Mouse (Mus musculus) kidney, adult 2 months (tissue): ENCODE measurements at regions not wholly inside any gene's neighbourhood (a gene's known extent, or its start where the extent isn't known, plus 50 kb on each side); places are given as distances from the start of the nearest gene placed in this dataset.

Experiments
- DNase-seq: peaks from one replicate; pipeline ENCODE4 v3.0.0; 2021
- H3K27ac ChIP-seq: fragments of 200-500 bp; 2 replicates; pipeline ENCODE4 v1.5.1; 2012; ENCODE audit warnings: low read depth, low read length, control low read depth, inconsistent platforms; ENCODE audit not compliant: insufficient read depth
- H3K27me3 ChIP-seq: fragments of 200-500 bp; replicated peaks from 2 replicates; pipeline ENCODE4 v1.6.1; 2012; ENCODE audit warnings: mild to moderate bottlenecking, moderate library complexity, low read length, inconsistent platforms; ENCODE audit not compliant: control insufficient read depth, insufficient read depth
- H3K36me3 ChIP-seq: fragments of 200-500 bp; 2 replicates; pipeline ENCODE4 v1.6.1; 2012; ENCODE audit warnings: mild to moderate bottlenecking, moderate library complexity, low read length, inconsistent platforms; ENCODE audit not compliant: control insufficient read depth, insufficient read depth
- H3K4me1 ChIP-seq: fragments of 200-500 bp; 2 replicates; pipeline ENCODE4 v1.6.1; 2011; ENCODE audit warnings: low read length; ENCODE audit not compliant: control insufficient read depth, insufficient read depth
- H3K4me3 ChIP-seq: fragments of 200-500 bp; 2 replicates; pipeline ENCODE4 v1.5.1; 2011; ENCODE audit warnings: mild to moderate bottlenecking, low read depth, low read length, control low read depth; ENCODE audit not compliant: insufficient read depth
- CTCF ChIP-seq: fragments of 200-500 bp; conservative IDR thresholded peaks from 2 replicates; pipeline ENCODE4 v1.5.1; 2011; ENCODE audit warnings: low read depth, mild to moderate bottlenecking, control low read depth, low read length, moderate library complexity, mixed read lengths; ENCODE audit not compliant: insufficient read depth, insufficient read length
- POLR2A ChIP-seq: fragments of 200-500 bp; IDR thresholded peaks from one replicate; pipeline ENCODE4 v1.6.1; 2011; ENCODE audit warnings: low read depth, low read length, control low read depth
- WGBS: fragments of 180-500 bp; shearing (Covaris S2); methylation state at CpG from one replicate; pipeline ENCODE4 v1.1.7; 2018; 5-methylcytosine and 5-hydroxymethylcytosine counted together

GRCm38 (mm10) chr11:33013229-33014185 is 133.7 kb downstream of the Fgf18 start:
- H3K36me3 ChIP-seq = no peaks in the 10 kb centered on the region
- no peaks in the 10 kb centered on the region; the same call in 1 of the 2 replicates for H3K27me3 ChIP-seq
- no peak for DNase-seq
- H3K4me1 ChIP-seq = no peaks in the 10 kb centered on the region
- WGBS = 72% methylated on average over 17 of the region's 17 CpGs
- H3K4me3 ChIP-seq = no peak overlapping the region
- no peak overlapping the region for H3K27ac ChIP-seq
- TF ChIP-seq POLR2A = no peak
- no peak for TF ChIP-seq CTCF

- TF ChIP-seq CTCF (no peak), POLR2A (no peak)
- Histone ChIP-seq H3K36me3 (no peaks in the 10 kb centered on the region), H3K4me3 (no peak overlapping the region), H3K4me1 (no peaks in the 10 kb centered on the region), H3K27me3 (no peaks in the 10 kb centered on the region; the same call in 1 of the 2 replicates), H3K27ac (no peak overlapping the region)
- WGBS = 66% methylated on average over 14 of the region's 14 CpGs
- DNase-seq = no peak
Measured at GRCm38 (mm10) chr11:33012384-33013160, 134.6 kb downstream of the Fgf18 start.

- no peaks in the 10 kb centered on the region for H3K4me1 ChIP-seq
- H3K4me3 ChIP-seq = no peak overlapping the region
- TF ChIP-seq POLR2A = no peak
- no peak for TF ChIP-seq CTCF
- no peaks in the 10 kb centered on the region for H3K27me3 ChIP-seq
- DNase-seq = no peak
- no peaks in the 10 kb centered on the region for H3K36me3 ChIP-seq
- H3K27ac ChIP-seq = no peak overlapping the region
Measured at GRCm38 (mm10) chr11:33008611-33009010, 138.6 kb downstream of the Fgf18 start.

- no peaks in the 10 kb centered on the region for H3K27me3 ChIP-seq
- no peaks in the 10 kb centered on the region for H3K36me3 ChIP-seq
- no peaks in the 10 kb centered on the region for H3K4me1 ChIP-seq
- H3K27ac ChIP-seq = no peak overlapping the region
- TF ChIP-seq CTCF (no peak), POLR2A (no peak)
- WGBS = 72% methylated on average over 11 of the region's 11 CpGs
- no peak overlapping the region for H3K4me3 ChIP-seq
- no peak for DNase-seq
Measured at GRCm38 (mm10) chr11:33007826-33008530, 139.2 kb downstream of the Fgf18 start.

GRCm38 (mm10) chr11:33007366-33007765 is 139.8 kb downstream of the Fgf18 start:
- WGBS = 57% methylated on average over 6 of the region's 6 CpGs
- Histone ChIP-seq H3K36me3 (no peaks in the 10 kb centered on the region), H3K27me3 (no peaks in the 10 kb centered on the region), H3K27ac (no peak overlapping the region), H3K4me3 (no peak overlapping the region), H3K4me1 (no peaks in the 10 kb centered on the region)
- no peak for DNase-seq
- TF ChIP-seq POLR2A = no peak
- no peak for TF ChIP-seq CTCF

- WGBS = 44% methylated on average over 4 of the region's 4 CpGs
- H3K4me1 ChIP-seq = no peaks in the 10 kb centered on the region
- TF ChIP-seq POLR2A (no peak), CTCF (no peak)
- no peak overlapping the region for H3K4me3 ChIP-seq
- no peaks in the 10 kb centered on the region for H3K36me3 ChIP-seq
- no peak for DNase-seq
- no peak overlapping the region for H3K27ac ChIP-seq
- H3K27me3 ChIP-seq = no peaks in the 10 kb centered on the region
Measured at GRCm38 (mm10) chr11:33005183-33005582, 142.0 kb downstream of the Fgf18 start.

- Histone ChIP-seq H3K27ac (no peak overlapping the region), H3K4me1 (no peaks in the 10 kb centered on the region), H3K4me3 (no peak overlapping the region), H3K27me3 (no peaks in the 10 kb centered on the region), H3K36me3 (no peaks in the 10 kb centered on the region)
- no peak for DNase-seq
- TF ChIP-seq CTCF (no peak), POLR2A (no peak)
- WGBS = 85% methylated on average over 11 of the region's 11 CpGs
Measured at GRCm38 (mm10) chr11:33004603-33005002, 142.6 kb downstream of the Fgf18 start.
